Mouse (Mus musculus): ENCODE results near the gene Tjap1. TPM values are rescaled to one million over a fixed set of nuclear protein-coding genes. Genes with fewer than 3 reads are reported as not detected.

Gene Tjap1
- total RNA-seq, 2 experiments from 2014 or later = 37.1 to 40.5 TPM

DNA sequence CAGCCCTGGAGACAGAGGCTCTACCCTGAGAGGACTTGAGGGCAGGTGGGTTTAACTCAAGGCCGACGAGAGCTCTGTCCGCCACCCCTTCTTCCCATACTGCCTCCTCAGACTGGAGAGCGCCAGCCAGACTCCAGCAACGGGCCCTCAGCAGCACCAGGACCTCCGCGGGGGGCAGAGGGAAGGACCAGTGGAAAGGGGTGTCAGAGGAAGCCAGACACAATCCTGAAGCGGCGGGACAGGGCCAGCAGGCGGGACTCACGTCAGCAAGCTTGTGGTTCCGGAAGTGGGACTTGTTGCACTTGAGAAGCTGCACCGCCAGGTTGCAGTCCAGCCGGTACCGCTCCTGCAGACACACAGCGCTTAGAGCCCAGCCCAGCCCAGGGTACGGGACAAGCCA is 23.2 kb downstream of the Tjap1 start:
- no peak for DNase-seq (ENCODE audit: low spot score)
- intact Hi-C loops (cut with DNase I) = no loop called here

DNA sequence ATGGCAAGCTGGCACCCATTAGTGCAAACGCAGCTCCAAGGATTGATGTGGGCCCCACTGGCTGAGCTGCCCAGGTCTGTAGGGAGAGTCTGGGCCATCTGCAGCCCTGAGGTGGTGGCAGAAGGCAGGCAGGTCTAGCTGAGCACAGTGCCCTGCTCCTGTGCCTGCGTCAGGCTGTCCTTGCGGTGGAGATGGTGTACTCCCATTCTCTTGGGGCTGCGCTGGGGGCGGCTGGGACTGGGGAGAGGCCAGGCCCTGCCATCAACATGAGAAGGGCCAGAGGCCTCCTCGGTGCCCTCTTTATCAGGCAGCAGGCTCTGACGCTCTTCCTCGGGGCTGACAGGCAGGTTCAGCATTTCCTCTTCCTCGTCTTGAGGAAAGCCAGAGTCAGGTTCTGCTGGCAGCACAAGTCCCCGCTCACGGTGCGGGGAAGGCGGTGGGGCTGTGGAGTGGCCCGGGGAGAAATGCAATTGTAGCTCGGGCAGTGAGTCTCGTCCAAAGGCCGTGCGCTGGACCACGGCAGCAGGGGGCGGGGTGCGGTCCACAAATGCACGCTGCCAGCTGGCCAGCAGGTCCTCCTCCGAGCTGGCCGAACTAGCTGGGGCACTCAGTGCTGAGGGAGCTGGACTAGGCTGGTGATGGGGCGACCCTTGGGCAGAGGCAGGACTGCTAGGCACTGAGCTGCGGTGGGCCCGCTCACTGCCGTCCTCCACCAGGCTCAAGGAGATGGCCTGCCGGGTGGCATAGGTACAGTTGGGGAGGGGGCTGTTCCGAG is 24.4 kb downstream of the Tjap1 start:
- intact Hi-C loops (cut with DNase I) = no loop called here

DNA sequence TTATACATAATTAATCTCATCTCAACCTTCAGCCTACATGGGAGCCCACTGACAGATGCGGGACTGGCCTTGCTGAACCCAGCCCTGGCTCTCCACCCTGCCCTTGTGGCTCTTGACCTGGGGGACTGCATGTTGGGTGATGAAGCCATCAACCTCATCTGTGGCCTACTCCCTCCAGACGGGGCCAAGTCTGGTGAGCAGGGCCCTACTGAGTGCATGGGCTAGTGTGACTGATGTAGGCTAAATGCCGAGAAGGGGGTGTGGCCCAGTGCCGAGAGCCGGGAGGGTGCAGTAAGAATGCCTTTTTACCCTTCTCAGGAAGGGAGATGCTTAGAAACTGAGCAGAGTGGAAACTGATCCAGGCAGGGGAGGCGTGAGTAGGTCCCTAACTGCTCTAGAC is 27.7 kb downstream of the Tjap1 start:
- no peak for DNase-seq (ENCODE audit: low spot score)
- intact Hi-C loops (cut with DNase I) = no loop called here

More for the DNA sequence above, 24.4 kb downstream of the Tjap1 start:
- no peak for DNase-seq (ENCODE audit: low spot score)

DNA sequence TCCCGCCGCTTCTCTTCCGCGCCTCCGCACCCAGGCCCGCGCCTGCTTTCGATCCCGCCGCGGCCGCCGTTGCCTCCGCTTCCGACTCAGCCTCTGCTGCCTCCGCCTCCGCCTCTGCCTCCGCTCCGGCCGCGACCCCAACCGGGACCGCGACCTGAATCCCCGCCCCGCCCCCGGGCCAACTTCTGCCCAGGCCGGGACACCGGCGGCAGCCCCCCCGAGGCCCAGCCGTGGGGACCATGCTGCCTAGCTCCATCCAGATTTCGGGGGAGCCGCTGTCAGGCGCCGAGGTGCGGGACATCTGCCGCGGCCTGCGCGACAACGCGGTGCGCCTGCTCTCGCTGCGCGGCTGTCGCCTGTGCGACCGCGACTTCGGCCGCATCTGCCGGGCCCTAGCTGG is 28.7 kb downstream of the Tjap1 start:
- no peak for DNase-seq (ENCODE audit: low spot score)
- intact Hi-C loops (cut with DNase I) = no loop called here

DNA sequence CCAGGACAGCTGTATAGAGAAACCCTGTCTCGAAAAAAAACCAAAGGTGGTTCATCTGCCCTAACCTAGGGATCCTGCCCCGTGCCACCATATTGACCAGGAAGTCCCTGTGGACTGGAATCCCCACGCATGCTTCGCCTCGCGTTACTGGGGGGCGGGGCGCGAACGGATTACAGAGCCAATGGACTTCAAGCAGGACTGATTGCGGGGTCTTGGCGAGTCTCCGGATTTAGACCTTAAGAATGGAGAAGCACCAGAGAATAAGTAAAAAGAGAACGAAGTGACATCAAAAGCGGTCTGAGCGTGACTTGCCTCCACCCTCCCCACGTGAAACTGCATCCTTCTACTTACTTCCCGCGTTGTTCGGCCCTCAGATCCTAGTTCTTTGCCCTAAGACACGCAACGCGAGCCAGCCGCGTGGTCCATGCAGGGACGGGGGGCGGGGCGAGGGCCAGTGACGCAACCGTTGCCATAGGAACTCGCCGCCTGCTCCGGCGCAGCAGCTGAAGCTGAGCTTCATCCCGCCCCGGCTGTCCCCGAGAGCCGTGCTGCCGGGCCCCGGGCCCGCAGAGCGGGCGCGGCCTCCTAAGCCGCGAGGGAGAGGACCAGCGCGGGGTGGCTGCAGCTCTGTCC is 29.3 kb downstream of the Tjap1 start, which contains the start of gene Lrrc73:
TSS of gene Lrrc73 (plus strand) at position 80 of the 633 bp plus-strand sequence.
- peak; percentile 81 for DNase-seq (ENCODE audit: low spot score)
- intact Hi-C loops (cut with DNase I) = no loop called here

DNA sequence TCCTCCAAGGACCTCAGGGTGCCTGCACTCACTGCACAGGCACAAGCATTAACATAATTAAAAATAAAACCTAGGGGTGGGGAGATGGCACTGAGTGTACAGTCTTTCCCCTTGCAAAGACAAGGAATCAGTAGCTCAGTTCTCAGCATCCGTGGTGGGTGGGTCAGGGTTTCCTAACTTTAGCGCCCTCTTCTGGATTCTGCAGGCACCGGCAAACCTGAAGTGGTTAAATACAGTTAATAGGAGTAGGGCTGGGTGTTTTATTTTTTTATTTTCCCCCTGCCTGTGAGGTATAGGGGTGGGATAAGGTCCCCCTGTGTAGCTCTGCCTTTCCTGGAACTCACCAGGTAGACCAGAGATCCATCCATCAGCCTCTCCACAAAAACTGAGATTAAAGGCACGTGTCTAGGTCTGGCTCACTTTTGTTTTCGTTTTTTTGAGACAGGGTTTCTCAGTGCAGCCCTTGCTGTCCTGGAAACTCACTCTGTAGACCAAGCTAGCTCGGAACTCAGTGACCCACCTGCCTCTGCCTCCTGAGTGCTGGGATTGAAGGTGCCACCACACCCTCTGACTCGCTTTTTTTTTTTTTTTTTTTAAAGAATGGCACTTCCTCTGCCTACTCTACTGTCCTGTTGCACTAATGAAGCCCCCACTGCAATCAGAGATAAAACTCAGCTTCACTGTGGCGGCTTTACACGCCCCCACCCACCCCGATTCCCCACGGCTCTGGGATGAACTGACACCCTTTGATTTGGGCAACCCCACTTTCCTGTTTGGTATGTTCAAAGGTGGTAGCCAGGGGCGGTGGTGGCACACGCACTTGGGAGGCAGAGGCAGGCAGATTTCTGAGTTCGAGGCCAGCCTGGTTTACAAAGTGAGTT is 30.0 kb downstream of the Tjap1 start:
- intact Hi-C loops (cut with DNase I) = no loop called here
- DNase-seq (ENCODE audit: low spot score) = no peak

DNA sequence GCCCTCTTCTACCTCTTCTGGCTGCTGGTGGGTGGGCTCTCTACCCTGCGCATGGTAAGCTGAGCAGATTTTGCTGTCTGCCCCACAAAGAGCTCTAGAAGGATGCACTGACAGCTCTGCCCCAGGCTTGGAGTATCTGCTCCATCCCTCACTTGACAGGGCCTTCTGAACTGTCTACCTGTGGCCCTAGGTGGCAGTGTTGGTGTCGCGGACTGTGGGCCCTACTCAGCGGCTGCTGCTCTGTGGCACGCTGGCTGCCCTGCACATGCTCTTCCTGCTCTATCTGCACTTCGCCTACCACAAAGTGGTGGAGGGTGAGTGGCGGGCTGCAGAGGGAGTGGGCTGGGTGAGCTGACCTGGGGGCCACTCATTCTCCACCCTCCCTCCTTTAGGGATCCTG is 31.7 kb downstream of the Tjap1 start:
- intact Hi-C loops (cut with DNase I) = no loop called here
- no peak for DNase-seq (ENCODE audit: low spot score)

DNA sequence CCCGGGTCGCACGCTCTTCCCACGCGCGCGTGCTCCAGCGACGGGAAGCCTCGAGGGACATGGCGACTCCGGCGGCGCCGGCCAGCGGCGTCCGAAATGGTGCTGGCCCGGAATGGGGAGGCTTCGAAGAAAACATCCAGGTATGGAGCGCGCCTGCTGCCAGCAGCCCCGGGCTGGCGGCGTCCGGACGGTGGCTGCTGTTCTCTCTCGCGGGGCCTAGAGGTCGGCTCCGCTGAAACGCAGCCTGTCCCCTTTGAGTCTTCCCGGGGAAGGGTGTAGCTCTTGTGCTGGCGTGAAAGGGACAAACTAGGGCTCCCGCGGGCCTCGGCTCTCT is 34.7 kb downstream of the Tjap1 start:
- DNase-seq (ENCODE audit: low spot score) = no peak
- intact Hi-C loops (cut with DNase I) = loop anchor here (2.0 kb wide), 1 partner anchor 135 kb away; the partner anchor contains the start of gene Zfp318

DNA sequence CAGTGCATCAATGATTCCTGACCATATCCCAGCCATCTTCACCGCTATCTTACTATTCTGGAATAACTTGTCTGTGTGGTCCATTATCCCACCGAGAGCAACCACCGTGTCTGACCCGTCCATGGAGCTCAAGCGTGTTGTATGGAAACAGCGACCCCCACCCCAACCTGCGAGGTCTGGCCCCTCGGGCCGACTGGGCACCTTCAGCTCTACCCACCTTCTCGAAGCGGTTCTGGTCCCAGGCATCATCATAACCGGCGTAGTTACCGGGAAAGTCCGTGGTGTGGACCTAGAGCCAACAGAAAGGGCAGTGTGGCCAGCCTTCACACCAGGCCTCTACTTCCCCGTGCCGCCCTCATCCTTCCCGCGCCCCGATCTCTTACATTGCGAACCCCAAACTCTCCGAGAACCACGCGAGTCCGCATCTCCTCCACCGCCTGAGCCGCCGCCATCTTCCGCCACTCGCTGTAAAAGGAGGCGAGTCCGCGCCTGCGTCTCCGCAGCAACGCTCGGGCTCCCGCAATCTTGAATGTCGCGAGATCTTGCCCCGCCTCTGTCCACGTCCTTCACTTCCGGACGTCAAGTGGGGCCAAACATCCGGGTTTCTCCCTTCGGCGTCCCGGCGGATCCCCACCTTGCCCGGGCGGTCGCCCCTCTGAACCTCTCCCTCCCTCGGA is 35.2 kb downstream of the Tjap1 start, which contains the start of the genes Polr1c and Yipf3:
TSS of gene Polr1c (minus strand) at position 543 of the 677 bp plus-strand sequence.
TSS of gene Yipf3 (plus strand) at position 569 of the 677 bp plus-strand sequence.
- intact Hi-C loops (cut with DNase I) = loop anchor here (2.0 kb wide), 1 partner anchor 135 kb away; the partner anchor contains the start of gene Zfp318
- peak; percentile 92 for DNase-seq (ENCODE audit: low spot score)

DNA sequence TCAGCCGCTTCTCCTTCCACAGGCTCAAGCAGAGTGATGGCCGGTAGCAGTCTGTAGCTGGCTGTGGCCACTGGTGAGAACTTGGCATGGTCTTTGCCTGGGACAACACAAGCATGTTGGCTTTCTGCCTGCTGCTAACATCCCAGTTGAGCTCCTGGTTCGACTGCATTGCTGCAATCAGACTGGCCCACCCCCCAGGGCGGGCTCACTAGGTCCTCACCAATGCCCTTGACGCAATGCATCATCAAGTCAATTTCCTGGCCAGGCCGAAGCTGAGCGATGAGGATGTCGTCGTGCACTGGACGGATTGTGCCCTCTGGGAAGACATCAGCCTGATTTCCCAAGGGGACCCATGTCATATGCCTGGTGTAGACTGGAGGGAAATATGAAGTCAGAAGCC is 38.2 kb downstream of the Tjap1 start:
- no peak for DNase-seq (ENCODE audit: low spot score)
- intact Hi-C loops (cut with DNase I) = no loop called here

DNA sequence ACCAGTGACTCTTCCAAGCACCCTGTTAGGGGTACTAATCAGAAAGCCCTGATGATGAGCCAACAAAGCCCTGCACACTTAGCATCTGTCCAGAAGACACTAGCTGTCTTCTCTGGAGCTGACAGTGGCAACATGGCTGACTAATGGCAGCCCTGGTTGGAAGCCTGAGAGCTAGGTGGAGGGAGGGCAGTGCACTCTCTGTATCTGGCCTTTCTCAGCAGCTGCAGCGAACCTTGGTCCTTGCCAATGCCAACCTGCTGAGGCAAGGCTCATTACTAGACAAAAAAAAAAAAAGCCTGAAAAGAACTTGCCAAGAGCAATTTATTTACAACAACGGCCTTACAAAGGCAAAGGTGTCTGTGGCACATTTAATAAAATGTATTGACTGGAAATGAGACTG is 39.2 kb downstream of the Tjap1 start:
- intact Hi-C loops (cut with DNase I) = no loop called here

DNA sequence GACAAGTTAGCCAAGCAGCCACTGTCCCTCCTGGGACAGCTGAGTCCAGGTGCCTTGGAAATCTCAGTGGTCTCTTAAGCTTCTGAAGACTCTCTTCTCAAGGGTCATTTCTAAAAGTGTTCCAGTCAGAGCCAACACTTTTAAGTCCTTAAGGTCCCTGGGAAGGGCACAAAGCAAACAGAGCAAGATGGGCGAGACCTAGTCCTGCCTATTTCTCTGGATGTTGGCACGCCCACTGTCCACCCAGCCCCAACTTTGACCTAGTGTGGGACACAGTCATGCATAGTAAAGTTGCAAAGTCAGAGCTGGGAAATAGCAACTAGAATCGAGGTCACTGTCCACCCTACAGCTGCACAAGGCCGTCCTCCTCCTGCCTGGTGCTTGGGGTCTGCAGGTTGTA is 39.8 kb downstream of the Tjap1 start:
- DNase-seq (ENCODE audit: low spot score) = no peak
- intact Hi-C loops (cut with DNase I) = no loop called here

More for the DNA sequence above, 39.2 kb downstream of the Tjap1 start:
- DNase-seq (ENCODE audit: low spot score) = no peak

DNA sequence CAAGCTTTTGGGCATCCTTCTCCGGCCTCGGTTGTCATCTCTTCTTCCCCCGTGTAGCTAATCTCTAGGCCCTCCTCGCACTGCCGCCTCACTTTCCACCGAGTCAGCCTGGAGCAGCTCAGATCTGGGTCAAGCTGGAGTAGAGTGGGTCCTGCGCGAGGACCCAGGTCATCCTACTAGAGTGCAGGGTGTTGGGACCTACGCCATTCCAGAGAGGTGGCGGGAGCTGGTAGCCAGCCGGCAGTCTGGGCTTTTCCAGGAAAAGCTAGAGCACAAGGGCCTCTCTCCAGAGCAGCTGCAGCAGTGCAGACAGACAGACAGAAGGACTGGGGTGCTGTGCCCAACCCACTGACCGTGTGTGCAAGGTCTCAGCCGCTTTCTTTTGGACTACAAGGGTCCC is 40.6 kb downstream of the Tjap1 start:
- intact Hi-C loops (cut with DNase I) = no loop called here

DNA sequence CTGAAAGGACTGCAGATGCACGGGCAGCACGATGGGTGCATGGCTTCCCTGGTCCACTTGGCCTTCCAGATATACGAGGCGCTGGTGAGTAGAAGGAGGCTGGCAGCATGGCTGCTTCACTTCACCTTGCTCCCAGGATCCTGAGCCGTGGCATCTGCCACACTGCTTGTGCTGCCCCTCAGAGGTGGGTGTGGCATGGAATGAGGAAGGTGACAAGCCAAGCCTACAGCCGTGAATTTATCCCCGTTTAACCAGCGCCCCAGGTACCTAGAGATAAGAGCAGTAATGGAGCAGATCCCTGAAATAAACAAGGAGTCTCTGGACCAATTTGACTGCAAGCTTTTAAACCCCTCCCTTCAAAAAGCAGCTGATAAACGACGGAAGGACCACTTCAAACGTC is 41.4 kb downstream of the Tjap1 start:
- DNase-seq (ENCODE audit: low spot score) = no peak
- intact Hi-C loops (cut with DNase I) = no loop called here

More for the DNA sequence above, 40.6 kb downstream of the Tjap1 start:
- no peak for DNase-seq (ENCODE audit: low spot score)

DNA sequence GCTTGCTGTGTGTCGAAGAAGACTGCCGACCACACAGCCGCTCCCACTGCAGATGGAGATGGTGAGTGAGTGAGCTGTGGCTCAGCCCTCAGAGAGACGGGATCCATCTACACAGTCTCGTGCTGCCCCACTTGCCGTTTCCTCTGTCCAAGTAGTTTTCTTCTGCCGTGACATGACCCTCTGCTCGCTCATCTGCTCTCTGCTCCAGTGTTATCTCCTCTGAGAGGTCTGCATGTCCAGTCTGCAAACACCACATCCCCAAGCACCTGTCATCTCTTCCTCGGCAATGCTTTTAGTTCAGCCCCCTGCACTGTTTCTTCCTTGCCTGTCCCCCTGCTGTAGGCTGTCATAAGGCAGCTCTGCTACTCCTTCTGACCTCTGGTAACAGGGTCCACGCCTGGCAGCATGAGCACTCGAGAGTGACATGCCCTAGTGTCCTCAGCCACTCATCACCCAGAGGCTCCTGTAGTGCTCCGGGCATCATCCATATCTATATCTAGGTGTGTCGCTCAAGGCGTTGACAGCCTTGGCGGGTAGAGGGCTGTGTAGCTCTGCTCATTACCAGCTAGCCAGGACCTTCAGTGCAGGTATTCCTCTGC is 43.2 kb downstream of the Tjap1 start:
- no peak for DNase-seq (ENCODE audit: low spot score)
- intact Hi-C loops (cut with DNase I) = no loop called here

DNA sequence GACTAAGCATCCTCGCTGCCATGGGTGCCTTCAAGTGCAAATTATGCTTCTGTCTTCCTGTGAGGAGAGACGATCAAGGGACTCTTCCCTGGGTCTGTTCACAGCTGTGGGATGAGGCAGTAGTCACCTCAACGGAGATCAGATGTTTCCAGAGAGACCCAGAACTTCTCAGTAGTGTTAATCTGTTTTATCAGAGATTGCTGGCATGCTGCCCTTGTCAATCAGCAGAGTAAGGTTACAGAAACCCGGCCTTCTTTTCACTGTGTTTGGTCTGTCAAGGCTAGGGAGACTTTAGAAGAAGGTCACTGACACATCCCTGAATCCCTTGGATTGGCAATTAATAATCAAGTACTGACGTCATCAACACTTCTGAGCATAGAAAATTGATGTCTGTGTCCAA is 45.3 kb downstream of the Tjap1 start:
- intact Hi-C loops (cut with DNase I) = no loop called here
- no peak for DNase-seq (ENCODE audit: low spot score)

DNA sequence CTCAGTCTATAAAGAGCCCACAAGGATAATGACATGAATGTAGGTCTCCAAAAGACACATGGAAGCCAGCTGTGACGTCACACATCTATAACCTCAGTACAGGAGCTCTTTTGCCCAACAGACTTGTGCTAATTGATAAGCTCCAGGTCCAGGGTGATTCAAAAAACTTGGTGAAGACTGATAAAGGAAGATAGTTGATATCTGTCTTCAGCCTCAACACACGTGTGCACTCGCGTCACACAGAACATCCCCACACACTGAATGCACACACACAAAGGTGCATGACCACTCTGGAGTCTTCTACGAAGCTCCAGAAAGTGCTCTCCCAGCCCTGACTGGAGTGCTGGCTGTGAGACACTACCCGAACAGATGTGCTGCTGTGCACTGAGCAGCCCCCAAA is 45.7 kb downstream of the Tjap1 start:
- DNase-seq (ENCODE audit: low spot score) = no peak
- intact Hi-C loops (cut with DNase I) = no loop called here

DNA sequence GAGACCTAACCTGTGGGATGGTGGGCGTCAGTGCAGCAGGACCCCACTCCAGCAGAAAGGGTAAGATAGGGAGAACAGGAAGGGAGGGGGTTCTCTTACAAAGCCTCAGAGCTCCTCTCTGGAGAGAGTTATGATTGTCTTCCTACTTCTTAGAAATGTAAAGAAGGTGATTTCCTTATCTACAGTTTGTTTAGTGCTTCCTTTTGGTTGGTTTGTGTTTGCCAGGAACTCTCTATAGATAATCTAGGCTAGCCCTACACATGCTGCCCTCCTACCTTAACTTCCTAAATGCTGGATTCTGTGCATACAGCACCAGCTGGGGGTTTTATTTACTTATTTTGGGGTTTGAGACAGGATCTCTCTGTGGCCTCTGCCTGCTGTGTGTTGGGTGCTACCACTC is 46.8 kb downstream of the Tjap1 start:
- no peak for DNase-seq (ENCODE audit: low spot score)
- intact Hi-C loops (cut with DNase I) = no loop called here

DNA sequence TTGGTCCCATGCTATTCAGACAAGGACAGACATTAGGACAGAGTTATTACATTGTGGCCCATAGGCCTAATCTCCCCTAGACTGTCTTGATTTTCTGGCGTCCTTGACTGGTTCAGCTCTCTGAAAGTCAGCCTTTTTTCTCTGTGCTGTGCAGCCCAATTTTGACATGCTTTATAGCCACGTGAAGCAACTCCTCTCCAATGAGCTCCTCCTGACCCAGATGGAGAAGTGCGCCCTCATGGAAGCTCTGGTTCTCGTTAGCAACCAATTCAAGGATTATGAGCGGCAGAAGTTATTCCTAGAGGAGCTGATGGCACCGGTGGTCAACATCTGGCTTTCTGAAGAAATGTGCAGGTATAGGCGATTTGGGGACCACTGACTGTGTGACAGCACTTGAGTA is 55.2 kb downstream of the Tjap1 start:
- no peak for DNase-seq (ENCODE audit: low spot score)
- intact Hi-C loops (cut with DNase I) = no loop called here

DNA sequence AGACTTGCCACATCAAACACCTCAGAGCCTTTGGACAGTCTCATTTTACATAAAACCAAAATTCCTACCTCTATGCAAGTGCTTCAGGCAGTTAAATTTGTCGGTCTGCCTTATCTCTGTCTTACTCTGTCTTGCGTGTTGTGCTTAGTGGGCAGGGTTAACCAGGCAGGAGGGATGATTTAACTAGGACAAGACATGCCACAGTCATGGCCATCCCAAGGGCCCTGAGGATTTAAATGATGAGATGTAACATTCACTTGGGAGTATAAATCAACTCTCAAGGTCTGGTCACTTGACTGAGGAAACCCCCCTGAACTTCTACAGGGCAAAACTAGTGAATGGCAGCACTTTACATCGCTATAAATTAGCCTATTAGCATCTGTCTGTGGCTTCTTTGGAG is 61.2 kb downstream of the Tjap1 start:
- intact Hi-C loops (cut with DNase I) = no loop called here
- DNase-seq (ENCODE audit: low spot score) = no peak

All from heart, postnatal 25 days (tissue).